Mouse (Mus musculus) ES-E14 (cell line): ENCODE results near the gene Shb.

Experiments used
- HCFC1 ChIP-seq: IDR thresholded peaks from 2 replicates; pipeline ENCODE4 v1.6.1; 2012; ENCODE audit warnings: low read length, inconsistent platforms, borderline replicate concordance; ENCODE audit not compliant: insufficient read depth
- MAFK ChIP-seq: IDR thresholded peaks from 2 replicates; pipeline ENCODE4 v1.6.1; 2014; ENCODE audit warnings: mild to moderate bottlenecking, low read depth, low read length, inconsistent platforms; ENCODE audit not compliant: insufficient read depth
- ZC3H11A ChIP-seq: IDR thresholded peaks from 2 replicates; pipeline ENCODE4 v1.6.1; 2012; ENCODE audit warnings: low read depth, mild to moderate bottlenecking, inconsistent platforms, low read length, borderline replicate concordance
- ZNF384 ChIP-seq: IDR thresholded peaks from 2 replicates; pipeline ENCODE4 v1.6.1; 2012; ENCODE audit warnings: low read depth, low read length, inconsistent platforms

DNA sequence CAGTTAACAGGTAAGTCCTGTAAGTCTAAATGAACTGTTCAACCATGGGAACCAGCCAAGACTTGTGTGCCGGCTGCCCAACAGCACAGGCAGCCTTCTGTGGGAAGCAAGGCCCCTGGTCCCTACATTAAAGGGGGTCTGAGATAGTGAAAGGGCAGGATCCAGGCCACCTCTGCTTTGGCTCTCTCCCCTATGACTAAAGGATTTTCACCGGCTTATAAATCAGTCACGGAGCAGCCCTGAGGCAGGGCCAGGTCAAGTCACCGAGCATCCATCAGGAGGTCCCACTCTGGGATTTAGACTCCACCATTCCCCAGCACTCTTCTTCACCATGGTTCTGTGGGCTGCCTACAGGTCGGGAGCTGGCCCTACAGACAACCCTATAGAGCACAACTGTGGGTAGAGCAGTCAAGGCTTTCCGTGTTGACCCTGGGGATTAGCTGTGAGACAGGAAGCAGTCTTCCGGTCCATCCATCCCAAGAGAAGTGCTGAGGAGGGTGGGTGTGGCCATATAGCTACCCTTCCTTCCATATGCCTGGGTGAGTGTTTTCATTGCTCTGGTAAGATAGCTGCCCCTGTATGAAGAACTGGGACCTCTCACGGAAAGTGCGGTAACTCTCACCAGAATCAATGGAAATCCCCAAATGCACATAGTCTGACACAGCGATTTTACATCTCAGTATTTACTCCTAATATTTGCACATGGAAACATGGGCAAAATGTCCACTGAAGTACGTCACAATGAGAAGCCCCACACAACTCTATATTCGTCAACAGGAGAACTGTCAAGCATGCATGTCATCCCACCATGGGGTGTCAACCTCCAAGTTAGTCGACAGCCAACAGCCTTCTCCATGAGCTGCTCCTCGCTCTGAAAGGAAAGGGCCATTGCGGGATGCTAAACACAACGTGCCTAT is 40.3 kb downstream of the Shb start:
- TF ChIP-seq MAFK (no peak), ZC3H11A (no peak), HCFC1 (no peak), ZNF384 (no peak)
